Mouse (Mus musculus) MEL (cell line): ENCODE data around the gene Inpp4b. TPM values are rescaled to one million over a fixed set of nuclear protein-coding genes. Genes with fewer than 3 reads are reported as not detected.

Experiments
- DNase-seq: peaks from one replicate; pipeline ENCODE4 v3.0.0; 2011; ENCODE audit warnings: low read depth, low spot score
- H3K27ac ChIP-seq: 2 replicates; pipeline ENCODE4 v1.5.1; 2012; ENCODE audit warnings: low read depth, mild to moderate bottlenecking, control low read depth, low read length, moderate library complexity; ENCODE audit not compliant: control insufficient read depth
- H3K27me3 ChIP-seq, 2 experiments: fragments of 150-350 bp in 1 of 2; sonication (generic) in 1 of 2; 2 replicates each; pipeline ENCODE4 v1.6.1; 2012; ENCODE audit warnings: low read length in 2 of 2, mild to moderate bottlenecking in 2 of 2, improper control_type of control experiment in 1 of 2, moderate library complexity in 1 of 2; ENCODE audit not compliant: insufficient read depth in 2 of 2, control insufficient read depth in 1 of 2
- H3K36me3 ChIP-seq, 2 experiments: 2 replicates each; pipeline ENCODE4 v1.6.1; 2012 to 2014; ENCODE audit warnings: low read length in 2 of 2, improper control_type of control experiment in 1 of 2, inconsistent platforms in 1 of 2, mild to moderate bottlenecking in 1 of 2; ENCODE audit not compliant: insufficient read depth in 2 of 2, control insufficient read depth in 1 of 2
- H3K4me1 ChIP-seq, 2 experiments: fragments of 150-350 bp in 1 of 2; sonication (generic) in 1 of 2; 2 replicates each; pipeline ENCODE4 v1.6.1; 2012; ENCODE audit warnings: low read length in 2 of 2, improper control_type of control experiment in 1 of 2, mild to moderate bottlenecking in 1 of 2; ENCODE audit not compliant: insufficient read depth in 2 of 2, control insufficient read depth in 1 of 2
- H3K4me3 ChIP-seq, 2 experiments: fragments of 150-350 bp in 1 of 2; sonication (generic) in 1 of 2; 2 replicates each; pipeline ENCODE4 v1.5.1; 2012; ENCODE audit warnings: low read depth in 2 of 2, low read length in 2 of 2, mild to moderate bottlenecking in 2 of 2, moderate library complexity in 2 of 2, control low read depth in 1 of 2, improper control_type of control experiment in 1 of 2; ENCODE audit not compliant: control insufficient read depth in 1 of 2, insufficient read depth in 1 of 2
- H3K79me2 ChIP-seq: 2 replicates; pipeline ENCODE4 v1.6.1; 2012; ENCODE audit warnings: mild to moderate bottlenecking, low read length, moderate library complexity; ENCODE audit not compliant: control insufficient read depth, poor library complexity, insufficient read depth
- H3K9ac ChIP-seq: 2 replicates; pipeline ENCODE4 v1.6.1; 2012; ENCODE audit warnings: low read depth, mild to moderate bottlenecking, control low read depth, low read length, moderate library complexity; ENCODE audit not compliant: control insufficient read depth, poor library complexity, severe bottlenecking
- H3K9me3 ChIP-seq: fragments of 150-350 bp; sonication (generic); replicated peaks from 2 replicates; pipeline ENCODE4 v1.6.1; 2012; ENCODE audit warnings: mild to moderate bottlenecking, low read length, improper control_type of control experiment, moderate library complexity; ENCODE audit not compliant: insufficient read depth
- CHD1 ChIP-seq: IDR thresholded peaks from 2 replicates; pipeline ENCODE4 v1.6.1; 2012; ENCODE audit warnings: low read depth, mild to moderate bottlenecking, inconsistent platforms, low read length, improper control_type of control experiment
- CHD2 ChIP-seq: IDR thresholded peaks from 2 replicates; pipeline ENCODE4 v1.6.1; 2011; ENCODE audit warnings: low read length, improper control_type of control experiment
- CTCF ChIP-seq, 3 experiments: IDR thresholded peaks in 2 of 3; conservative IDR thresholded peaks in 1 of 3; 2 replicates each; pipeline ENCODE4 v1.5.1; 2011 to 2012; ENCODE audit warnings: low read length in 3 of 3, low read depth in 2 of 3, mild to moderate bottlenecking in 2 of 3, improper control_type of control experiment in 1 of 3, inconsistent platforms in 1 of 3, mixed read lengths in 1 of 3, moderate library complexity in 1 of 3; ENCODE audit not compliant: control insufficient read depth in 1 of 3, insufficient read depth in 1 of 3, poor library complexity in 1 of 3, severe bottlenecking in 1 of 3
- E2F4 ChIP-seq: IDR thresholded peaks from 2 replicates; pipeline ENCODE4 v1.6.1; 2011; ENCODE audit warnings: low read depth, low read length, improper control_type of control experiment, borderline replicate concordance
- ELF1 ChIP-seq: IDR thresholded peaks from 2 replicates; pipeline ENCODE4 v1.6.1; 2014; ENCODE audit warnings: low read depth, mild to moderate bottlenecking, inconsistent platforms, low read length, improper control_type of control experiment, moderate library complexity
- EP300 ChIP-seq, 2 experiments: IDR thresholded peaks; 2 replicates each; pipeline ENCODE4 v1.6.1; 2011; ENCODE audit warnings: improper control_type of control experiment in 2 of 2, low read length in 2 of 2, low read depth in 1 of 2, mild to moderate bottlenecking in 1 of 2
- ETS1 ChIP-seq: IDR thresholded peaks from 2 replicates; pipeline ENCODE4 v1.6.1; 2012; ENCODE audit warnings: low read depth, mild to moderate bottlenecking, inconsistent platforms, low read length, improper control_type of control experiment, moderate library complexity
- GABPA ChIP-seq: IDR thresholded peaks from 2 replicates; pipeline ENCODE4 v1.6.1; 2012; ENCODE audit warnings: low read depth, mild to moderate bottlenecking, inconsistent platforms, low read length, improper control_type of control experiment, moderate library complexity
- GATA1 ChIP-seq: IDR thresholded peaks from 2 replicates; pipeline ENCODE4 v1.6.1; 2011; ENCODE audit warnings: low read depth, low read length, improper control_type of control experiment
- MAFK ChIP-seq: IDR thresholded peaks from 2 replicates; pipeline ENCODE4 v1.6.1; 2011; ENCODE audit warnings: low read depth, mild to moderate bottlenecking, low read length, improper control_type of control experiment, borderline replicate concordance
- MAX ChIP-seq: IDR thresholded peaks from 2 replicates; pipeline ENCODE4 v1.6.1; 2011; ENCODE audit warnings: low read length, improper control_type of control experiment
- MAZ ChIP-seq: IDR thresholded peaks from 2 replicates; pipeline ENCODE4 v1.6.1; 2012; ENCODE audit warnings: low read depth, mild to moderate bottlenecking, inconsistent platforms, low read length, improper control_type of control experiment
- MEF2A ChIP-seq: IDR thresholded peaks from 2 replicates; pipeline ENCODE4 v1.6.1; 2014; ENCODE audit warnings: low read depth, mild to moderate bottlenecking, inconsistent platforms, low read length, improper control_type of control experiment; ENCODE audit not compliant: poor library complexity, insufficient replicate concordance, severe bottlenecking; ENCODE audit errors: extremely low read depth
- MYC ChIP-seq: IDR thresholded peaks from 2 replicates; pipeline ENCODE4 v1.6.1; 2011; ENCODE audit warnings: low read depth, mild to moderate bottlenecking, low read length, improper control_type of control experiment, moderate library complexity
- NELFE ChIP-seq: IDR thresholded peaks from 2 replicates; pipeline ENCODE4 v1.6.1; 2011; ENCODE audit warnings: low read depth, low read length, improper control_type of control experiment
- NRF1 ChIP-seq: IDR thresholded peaks from 2 replicates; pipeline ENCODE4 v1.6.1; 2014; ENCODE audit warnings: low read depth, mild to moderate bottlenecking, inconsistent platforms, low read length, improper control_type of control experiment, moderate library complexity; ENCODE audit not compliant: poor library complexity, insufficient read depth, severe bottlenecking
- POLR2A ChIP-seq, 2 experiments: IDR thresholded peaks; 2 replicates each; pipeline ENCODE4 v1.6.1; 2011 to 2012; ENCODE audit warnings: low read length in 2 of 2, mild to moderate bottlenecking in 2 of 2, control low read depth in 1 of 2, improper control_type of control experiment in 1 of 2, low read depth in 1 of 2, moderate library complexity in 1 of 2; ENCODE audit not compliant: control insufficient read depth in 1 of 2, insufficient read depth in 1 of 2, poor library complexity in 1 of 2
- POLR2AphosphoS2 ChIP-seq: IDR thresholded peaks from 2 replicates; pipeline ENCODE4 v1.6.1; 2011; ENCODE audit warnings: low read length, improper control_type of control experiment
- RAD21 ChIP-seq: IDR thresholded peaks from 2 replicates; pipeline ENCODE4 v1.6.1; 2011; ENCODE audit warnings: mild to moderate bottlenecking, low read depth, low read length, improper control_type of control experiment
- SIN3A ChIP-seq: IDR thresholded peaks from 2 replicates; pipeline ENCODE4 v1.6.1; 2012; ENCODE audit warnings: low read length, improper control_type of control experiment, inconsistent platforms
- SMC3 ChIP-seq: IDR thresholded peaks from 2 replicates; pipeline ENCODE4 v1.6.1; 2011; ENCODE audit warnings: low read depth, low read length, improper control_type of control experiment
- TCF12 ChIP-seq: IDR thresholded peaks from 2 replicates; pipeline ENCODE4 v1.6.1; 2014; ENCODE audit warnings: low read depth, mild to moderate bottlenecking, inconsistent platforms, low read length, improper control_type of control experiment, moderate library complexity
- UBTF ChIP-seq: IDR thresholded peaks from 2 replicates; pipeline ENCODE4 v1.6.1; 2012; ENCODE audit warnings: low read depth, mild to moderate bottlenecking, inconsistent platforms, low read length, improper control_type of control experiment, moderate library complexity, borderline replicate concordance; ENCODE audit not compliant: insufficient read depth
- USF1 ChIP-seq: IDR thresholded peaks from 2 replicates; pipeline ENCODE4 v1.6.1; 2014; ENCODE audit warnings: low read depth, mild to moderate bottlenecking, inconsistent platforms, low read length, improper control_type of control experiment, moderate library complexity
- ZC3H11A ChIP-seq: IDR thresholded peaks from 2 replicates; pipeline ENCODE4 v1.6.1; 2012; ENCODE audit warnings: low read depth, mild to moderate bottlenecking, inconsistent platforms, low read length, improper control_type of control experiment
- ZMIZ1 ChIP-seq: IDR thresholded peaks from 2 replicates; pipeline ENCODE4 v1.6.1; 2012; ENCODE audit warnings: low read depth, mild to moderate bottlenecking, inconsistent platforms, low read length, improper control_type of control experiment, moderate library complexity
- ZNF384 ChIP-seq: IDR thresholded peaks from 2 replicates; pipeline ENCODE4 v1.6.1; 2012; ENCODE audit warnings: low read depth, mild to moderate bottlenecking, inconsistent platforms, low read length, improper control_type of control experiment
- polyA plus RNA-seq, 2 experiments: library from polyadenylated mRNA; stranded (reverse) in 1 of 2; unstranded in 1 of 2; fragments of >175 nt in 1 of 2; fragments of >200 nt in 1 of 2; gene quantifications; 2 replicates each; pipeline versions ENCODE4 v1.2.1 to v1.2.4; 2012; ENCODE audit warnings: low replicate concordance in 2 of 2, low read depth in 1 of 2; ENCODE audit not compliant: insufficient read length in 2 of 2, insufficient read depth in 1 of 2, missing spikeins in 1 of 2
- total RNA-seq: library from RNA; depleted of rRNA; stranded (reverse); fragments of 300-350 nt; gene quantifications from 2 replicates; pipeline ENCODE4 v1.2.3, GENCODE M21; 2012

Gene Inpp4b
- total and polyA plus RNA-seq, 3 experiments, result 12.3 to 26.9 (median 13.6) TPM

DNA sequence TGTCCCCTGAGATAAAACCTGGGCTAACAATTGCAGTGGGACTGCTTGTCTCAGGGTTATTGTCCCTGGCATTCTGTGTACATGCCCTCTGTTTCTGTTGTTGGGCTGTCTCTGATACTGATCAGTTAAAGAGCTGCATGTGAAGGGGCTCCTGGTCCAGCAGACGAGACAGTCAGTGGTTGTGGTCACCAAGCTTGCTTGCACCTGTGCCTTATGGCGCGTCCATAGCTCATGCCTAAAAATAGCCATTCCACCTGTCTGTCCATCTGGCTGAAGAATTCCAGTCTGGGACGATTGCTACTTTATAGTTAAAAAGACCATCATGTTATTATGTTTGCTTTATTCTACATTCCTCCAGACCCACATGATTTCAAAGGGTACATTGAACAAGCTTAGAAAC is 510.8 kb downstream of the Inpp4b start:
- no peak overlapping the region for H3K9ac ChIP-seq
- no peak for TF ChIP-seq SIN3A
- no peak for TF ChIP-seq MYC
- TF ChIP-seq TCF12, result no peak
- TF ChIP-seq MAZ, result no peak
- TF ChIP-seq ZNF384, result no peak
- no peak for TF ChIP-seq NRF1
- no peak for TF ChIP-seq EP300 (IDR thresholded peaks at IDR 0.05; ENCODE audit: low read depth in 1 of 2, low read length in 2 of 2)
- no peak for TF ChIP-seq ZC3H11A
- TF ChIP-seq GABPA, result no peak
- no peak for TF ChIP-seq RAD21
- TF ChIP-seq MAX, result no peak
- no peak for TF ChIP-seq POLR2AphosphoS2
- TF ChIP-seq UBTF, result no peak
- TF ChIP-seq USF1, result no peak
- no peak for TF ChIP-seq POLR2A (IDR thresholded peaks at IDR 0.05; ENCODE audit: control insufficient read depth in 1 of 2, insufficient read depth in 1 of 2, low read depth in 1 of 2, low read length in 2 of 2, poor library complexity in 1 of 2)
- no peak for TF ChIP-seq CTCF (IDR thresholded peaks at IDR 0.05 in 2 of 3, conservative IDR thresholded peaks at IDR 0.05 in 1 of 3; ENCODE audit: control insufficient read depth in 1 of 3, insufficient read depth in 1 of 3, low read depth in 2 of 3, low read length in 3 of 3, poor library complexity in 1 of 3, severe bottlenecking in 1 of 3)
- no peak for TF ChIP-seq SMC3
- no peak for TF ChIP-seq ELF1
- TF ChIP-seq NELFE, result no peak
- no peak for TF ChIP-seq E2F4
- H3K79me2 ChIP-seq, result no peaks in the 10 kb centered on the region
- no peak overlapping the region for H3K4me3 ChIP-seq
- H3K27me3 ChIP-seq, result no peaks in the 10 kb centered on the region
- DNase-seq, result no peak
- H3K9me3 ChIP-seq, result no peaks in the 10 kb centered on the region
- H3K27ac ChIP-seq, result no peak overlapping the region
- no peaks in the 10 kb centered on the region for H3K4me1 ChIP-seq
- 0 out of 4 replicates have a peak, but pooled peaks cover 0 to 2% of the 10 kb centered on the region in 2 experiments for H3K36me3 ChIP-seq

DNA sequence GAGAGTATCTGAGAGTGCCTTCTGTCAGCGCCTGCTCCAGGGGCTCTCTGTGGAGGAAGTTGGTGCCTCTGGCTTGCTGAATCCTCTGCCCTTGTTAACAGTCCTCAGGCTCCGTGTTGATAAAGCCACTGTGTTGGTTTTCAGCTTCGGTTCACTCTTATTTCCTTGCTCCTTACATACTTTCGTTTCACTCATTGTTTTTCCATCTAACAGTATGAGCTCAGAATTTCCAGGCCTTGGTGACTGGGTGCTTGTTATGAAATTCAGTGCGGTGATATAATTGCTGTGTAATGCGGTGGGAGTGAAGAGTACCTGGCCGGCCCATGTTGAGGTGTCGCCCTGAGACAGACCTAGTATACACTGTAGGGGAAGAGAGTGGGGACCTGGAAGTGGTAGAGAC is 512.2 kb downstream of the Inpp4b start:
- no peaks in the 10 kb centered on the region; the same call in 1 of the 2 replicates for H3K79me2 ChIP-seq
- TF ChIP-seq ZMIZ1 (no peak), CTCF (IDR thresholded peaks at IDR 0.05 in 2 of 3, conservative IDR thresholded peaks at IDR 0.05 in 1 of 3; ENCODE audit: control insufficient read depth in 1 of 3, insufficient read depth in 1 of 3, low read depth in 2 of 3, low read length in 3 of 3, poor library complexity in 1 of 3, severe bottlenecking in 1 of 3) (no peak), MAFK (no peak), MAZ (no peak), ETS1 (no peak), GATA1 (no peak), CHD2 (no peak), TCF12 (no peak), EP300 (IDR thresholded peaks at IDR 0.05; ENCODE audit: low read depth in 1 of 2, low read length in 2 of 2) (no peak), CHD1 (no peak), UBTF (no peak), MYC (no peak), ELF1 (no peak), GABPA (no peak), MEF2A (no peak)
- no peak overlapping the region for H3K4me3 ChIP-seq
- H3K27me3 ChIP-seq, result no peaks in the 10 kb centered on the region
- no peak overlapping the region for H3K27ac ChIP-seq
- no peak overlapping the region for H3K9ac ChIP-seq
- H3K9me3 ChIP-seq, result no peaks in the 10 kb centered on the region
- no peak for DNase-seq
- no peaks in the 10 kb centered on the region for H3K4me1 ChIP-seq
- 0 out of 4 replicates have a peak, but pooled peaks cover 0 to 2% of the 10 kb centered on the region in 2 experiments for H3K36me3 ChIP-seq
